Mouse (Mus musculus): ENCODE data around the gene Csdc2.

DNA sequence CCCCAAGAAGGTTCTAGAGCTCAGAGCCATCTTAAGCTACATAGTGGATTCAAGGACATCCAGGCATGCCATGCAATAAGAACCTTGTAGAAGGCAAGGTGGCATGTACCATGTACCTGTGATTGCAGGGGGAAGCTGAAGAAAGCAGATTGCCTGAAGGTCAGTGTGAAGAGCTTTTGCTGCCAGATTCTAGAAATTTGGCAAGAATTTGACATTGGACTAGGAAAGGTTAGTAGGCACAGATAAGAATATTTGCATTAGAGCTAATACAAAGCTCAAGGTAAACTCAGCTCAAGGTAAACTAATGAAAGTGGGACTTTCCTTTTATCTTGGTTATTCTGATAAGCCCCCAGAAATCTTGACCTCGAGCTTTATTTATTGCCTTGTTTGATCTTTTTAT lies 27.7 kb downstream of the Csdc2 start:
- no peak for TF ChIP-seq CTCF (conservative IDR thresholded peaks at IDR 0.05; ENCODE audit: insufficient read depth, insufficient read length, low read depth, low read length)
- no peak for TF ChIP-seq POLR2A (IDR thresholded peaks at IDR 0.05; ENCODE audit: low read depth, low read length)
